In the genomic region with DNA sequence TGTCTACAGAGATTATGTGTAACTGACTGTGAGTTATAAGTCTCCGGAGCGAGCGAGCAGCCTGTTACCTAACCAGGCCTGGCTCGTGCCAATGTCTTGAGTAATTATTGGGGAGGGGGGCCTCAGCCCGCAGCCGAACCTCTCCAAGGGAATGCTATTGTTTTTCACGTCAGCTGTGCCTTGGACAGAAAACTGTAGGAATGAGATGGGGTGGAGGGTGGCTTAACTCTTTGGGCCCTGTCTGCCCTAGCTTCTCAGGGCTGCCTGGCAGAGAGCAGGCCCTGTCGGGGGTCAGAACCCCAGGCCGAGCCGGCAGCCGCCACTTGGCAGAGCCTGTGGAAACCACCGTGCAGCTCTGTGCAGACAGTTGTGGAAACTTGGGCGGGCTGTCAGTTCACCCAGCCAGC, we compare ENCODE assay signal across 9 mouse cellular contexts. TPM values are rescaled to one million over a fixed set of nuclear protein-coding genes. Genes with fewer than 3 reads are reported as not detected.
DNase-seq lines count a peak whose midpoint lies in the region; ATAC-seq and TF ChIP-seq lines count a peak whose summit lies in the region.
"Had no signal": no experiment of that assay in that cellular context is flagged by ENCODE, and none has a peak within 500 bp of the region (broad histone marks: within the 10 kb centered on the region; RNA-seq: fewer than 3 reads in every experiment).

No protein-coding gene starts in this region.

- intact Hi-C loops in left cerebral cortex, postnatal 36 days (cut with DNase I) = no loop called here

- peak; percentile 43 for ATAC-seq in heart, embryonic 16.5 days (replicated peaks; ENCODE audit: extremely low read depth, insufficient read depth, low FRiP score)
- ATAC-seq in lung, embryonic 14.5 days (ENCODE audit: insufficient read depth) = peak; percentile 75; the same call in 1 of the 2 replicates
- ATAC-seq in liver, postnatal 0 days = no peak

- H3K4me1 ChIP-seq in heart, embryonic 16.5 days (ENCODE audit: control insufficient read depth, insufficient read depth, low read length) = peaks cover 14% of the 10 kb centered on the region
- peaks cover 19% of the 10 kb centered on the region for H3K4me1 ChIP-seq in lung, embryonic 14.5 days (ENCODE audit: insufficient read depth)
- H3K4me1 ChIP-seq in liver, postnatal 0 days (ENCODE audit: insufficient read depth) = no peaks in the 10 kb centered on the region
- H3K4me1 ChIP-seq: liver, embryonic 15.5 days had no signal

- no peak overlapping the region for H3K9ac ChIP-seq in heart, embryonic 16.5 days (ENCODE audit: low read length)
- no peak overlapping the region for H3K9ac ChIP-seq in lung, embryonic 14.5 days
- H3K9ac ChIP-seq in liver, postnatal 0 days (replicated peaks) = no peak overlapping the region
- H3K9ac ChIP-seq: liver, embryonic 15.5 days had no signal

- TF ChIP-seq EP300 in liver, postnatal 0 days (IDR thresholded peaks at IDR 0.05; ENCODE audit: low read depth) = no peak

- TF ChIP-seq CTCF in lung, embryonic 14.5 days (IDR thresholded peaks at IDR 0.05; ENCODE audit: low read depth) = no peak
- no peak for TF ChIP-seq CTCF in liver, postnatal 0 days (IDR thresholded peaks at IDR 0.05; ENCODE audit: low read depth)

- H3K36me3 ChIP-seq in heart, embryonic 16.5 days (ENCODE audit: control insufficient read depth, insufficient read depth) = no peaks in the 10 kb centered on the region; the same call in 1 of the 2 replicates
- no peaks in the 10 kb centered on the region for H3K36me3 ChIP-seq in lung, embryonic 14.5 days (ENCODE audit: insufficient read depth)
- no peaks in the 10 kb centered on the region for H3K36me3 ChIP-seq in liver, postnatal 0 days (replicated peaks; ENCODE audit: insufficient read depth, low read length)
- H3K36me3 ChIP-seq: liver, embryonic 15.5 days had no signal

- H3K4me3 ChIP-seq in heart, embryonic 16.5 days (ENCODE audit: low read length) = no peak overlapping the region
- no peak overlapping the region for H3K4me3 ChIP-seq in lung, embryonic 14.5 days (ENCODE audit: low read depth, low read length)
- no peak overlapping the region for H3K4me3 ChIP-seq in liver, postnatal 0 days (ENCODE audit: low read depth, low read length)
- H3K4me3 ChIP-seq: liver, embryonic 15.5 days had no signal

- no peak overlapping the region for H3K4me2 ChIP-seq in heart, embryonic 16.5 days (ENCODE audit: low read depth, low read length)
- no peak overlapping the region for H3K4me2 ChIP-seq in lung, embryonic 14.5 days
- no peak overlapping the region for H3K4me2 ChIP-seq in liver, postnatal 0 days (ENCODE audit: low read depth, low read length)
- H3K4me2 ChIP-seq: liver, embryonic 15.5 days had no signal

- H3K27ac ChIP-seq in heart, embryonic 16.5 days (ENCODE audit: low read length) = peak overlapping the region; percentile 56
- H3K27ac ChIP-seq in lung, embryonic 14.5 days (ENCODE audit: low read depth) = peak overlapping the region; percentile 54
- no peak overlapping the region for H3K27ac ChIP-seq in liver, postnatal 0 days (ENCODE audit: low read depth)
- H3K27ac ChIP-seq: liver, embryonic 15.5 days had no signal

- H3K9me3 ChIP-seq in heart, embryonic 16.5 days (replicated peaks; ENCODE audit: control insufficient read depth, low read length) = no peaks in the 10 kb centered on the region
- H3K9me3 ChIP-seq in lung, embryonic 14.5 days (ENCODE audit: low read depth, low read length) = no peaks in the 10 kb centered on the region
- no peaks in the 10 kb centered on the region for H3K9me3 ChIP-seq in liver, postnatal 0 days (ENCODE audit: low read length)
- H3K9me3 ChIP-seq: liver, embryonic 15.5 days had no signal

- 67% methylated on average over 13 of the region's 13 CpGs for WGBS in heart, embryonic 16.5 days
- WGBS in lung, embryonic 14.5 days = 40% methylated on average over 13 of the region's 13 CpGs
- 61% methylated on average over 13 of the region's 13 CpGs for WGBS in liver, postnatal 0 days (ENCODE audit: insufficient replicate concordance)

- H3K27me3 ChIP-seq in heart, embryonic 16.5 days (ENCODE audit: control insufficient read depth, insufficient read depth, low read length) = no peaks in the 10 kb centered on the region
- no peaks in the 10 kb centered on the region for H3K27me3 ChIP-seq in lung, embryonic 14.5 days (ENCODE audit: insufficient read depth, low read length)
- no peaks in the 10 kb centered on the region for H3K27me3 ChIP-seq in liver, postnatal 0 days (ENCODE audit: insufficient read depth, low read length)
- H3K27me3 ChIP-seq: liver, embryonic 15.5 days had no signal

- peak; percentile 36 for DNase-seq in urinary bladder, adult 2 months (ENCODE audit: low spot score)
- no peak for DNase-seq in urinary bladder, postnatal 10 days (ENCODE audit: low spot score)
- peak; percentile 67 for DNase-seq in lung, embryonic 14.5 days
- no peak for DNase-seq in cerebellum, adult 9-11 months
- DNase-seq in left cerebral cortex, postnatal 36 days (ENCODE audit: low spot score in 2 of 2) = no peak
- DNase-seq in liver, postnatal 0 days = no peak
- DNase-seq in kidney, adult 18-20 months = no peak

RNA-seq across cellular contexts. Expression of gene Cdkn1c, which starts 52.2 kb away (rescaled TPM):
- 17.5 TPM in 2 replicates for polyA plus RNA-seq in urinary bladder, adult 2 months (2012; rRNA removed)
- polyA plus RNA-seq in heart, embryonic 16.5 days (2015; fragmentation: Nextera tagmentation; extraction: Ambion mirVana) = 285 and 286 TPM in 2 replicates
- polyA plus RNA-seq in lung, embryonic 14.5 days (2014; fragmentation: Nextera tagmentation; extraction: Ambion mirVana) = 587 and 596 TPM in 2 replicates
- 10 to 100 TPM; 11.9 to 14.2 TPM for total RNA-seq in left cerebral cortex, postnatal 36 days (2021)
- polyA plus RNA-seq in liver, postnatal 0 days (2015; fragmentation: Nextera tagmentation; extraction: Ambion mirVana) = 36.4 and 52.4 TPM in 2 replicates

Comparison
In these comparisons a context has a peak if more than half of its experiments do, and no peak if none do; other contexts are left out.
1. DNase-seq: peak in urinary bladder, adult 2 months (single experiment) and lung, embryonic 14.5 days (single experiment); none in urinary bladder, postnatal 10 days (single experiment), cerebellum, adult 9-11 months (single experiment), left cerebral cortex, postnatal 36 days (0 of 2), liver, postnatal 0 days (single experiment) and kidney, adult 18-20 months (single experiment).